Mouse (Mus musculus): ENCODE results near the gene Kcnc2.

Gene Kcnc2

GRCm38 (mm10) chr10:112380590-112380989, 109.7 kb downstream of the Kcnc2 start:
- no peak for ATAC-seq (ENCODE audit: insufficient number of reproducible peaks, low FRiP score, low TSS enrichment)

DNA sequence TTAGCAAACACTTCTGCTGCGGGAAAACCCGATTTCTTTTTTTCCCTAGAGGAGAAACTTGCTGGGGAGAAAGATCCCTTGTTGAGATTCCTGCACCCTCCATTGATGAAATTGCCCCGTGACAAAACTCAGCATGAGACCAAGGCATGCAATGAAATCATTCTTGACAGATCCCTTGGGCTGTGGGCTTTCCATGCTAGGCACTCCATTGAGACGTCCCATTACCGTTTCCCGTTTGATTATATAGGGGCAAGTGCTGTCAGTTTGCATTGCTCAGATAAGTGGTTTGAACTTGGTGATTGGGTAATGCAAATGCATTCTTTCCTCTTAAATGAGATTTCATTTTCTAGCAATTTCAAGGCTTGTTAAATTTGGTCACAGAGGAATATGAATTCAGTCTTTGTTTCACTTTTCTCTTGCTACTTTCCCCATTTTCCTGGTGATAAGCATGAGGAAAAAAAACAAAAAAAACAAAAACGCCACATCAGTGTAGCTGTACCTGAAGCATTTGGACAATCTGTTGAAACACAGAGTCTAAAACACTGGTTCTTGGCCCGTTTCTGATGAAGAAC, 123.6 kb downstream of the Kcnc2 start:
- no peak for ATAC-seq (ENCODE audit: insufficient number of reproducible peaks, low FRiP score, low TSS enrichment)

DNA sequence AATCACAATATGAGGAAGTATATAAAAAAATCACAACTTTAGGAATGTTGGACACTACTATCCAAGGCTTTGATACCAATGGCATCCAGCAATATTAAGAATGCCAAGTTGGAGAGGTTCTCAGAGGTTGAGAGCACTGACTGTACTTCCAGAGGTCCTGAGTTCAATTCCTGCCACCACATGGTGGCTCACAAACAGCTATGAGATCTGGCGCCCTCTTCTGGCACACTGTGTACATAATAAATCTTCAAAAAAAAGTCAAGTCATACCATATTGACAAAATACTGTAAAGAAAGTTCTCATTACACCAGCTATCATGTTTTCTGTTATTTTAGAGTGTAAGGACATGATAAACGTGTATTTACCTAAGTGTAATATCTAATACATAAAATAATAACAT, 126.3 kb downstream of the Kcnc2 start:
- ATAC-seq (ENCODE audit: insufficient number of reproducible peaks, low FRiP score, low TSS enrichment): no peak

GRCm38 (mm10) chr10:112400591-112401404, 129.9 kb downstream of the Kcnc2 start:
- no peak for ATAC-seq (ENCODE audit: insufficient number of reproducible peaks, low FRiP score, low TSS enrichment)

- no peak for ATAC-seq (ENCODE audit: insufficient number of reproducible peaks, low FRiP score, low TSS enrichment)
Measured at GRCm38 (mm10) chr10:112409525-112409924, 138.6 kb downstream of the Kcnc2 start.

GRCm38 (mm10) chr10:112423327-112423726, 152.4 kb downstream of the Kcnc2 start:
- ATAC-seq (ENCODE audit: insufficient number of reproducible peaks, low FRiP score, low TSS enrichment): no peak

GRCm38 (mm10) chr10:112436950-112437349, 166.0 kb downstream of the Kcnc2 start:
- no peak for ATAC-seq (ENCODE audit: insufficient number of reproducible peaks, low FRiP score, low TSS enrichment)

GRCm38 (mm10) chr10:112444640-112445039, 173.7 kb downstream of the Kcnc2 start:
- ATAC-seq (ENCODE audit: insufficient number of reproducible peaks, low FRiP score, low TSS enrichment): no peak

DNA sequence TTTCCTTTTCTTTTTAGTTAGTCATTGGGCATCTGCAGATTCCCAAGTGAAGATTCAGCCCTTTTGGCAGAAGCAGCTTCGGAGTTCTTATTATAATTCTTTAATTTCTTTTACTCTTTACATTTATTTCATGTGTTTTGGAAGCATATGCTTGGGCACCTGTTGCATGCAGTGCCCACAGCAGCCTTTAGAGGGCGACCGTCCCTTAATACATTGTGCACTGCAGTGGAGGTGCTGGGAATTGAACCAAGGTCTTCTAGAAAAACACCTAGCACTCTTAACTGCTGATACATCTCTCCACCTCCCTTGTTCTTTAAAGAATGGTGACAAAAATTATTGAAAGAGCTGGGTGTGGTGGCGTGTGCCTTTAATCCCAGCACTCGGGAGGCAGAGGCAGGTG, 180.0 kb downstream of the Kcnc2 start:
- no peak for ATAC-seq (ENCODE audit: insufficient number of reproducible peaks, low FRiP score, low TSS enrichment)

DNA sequence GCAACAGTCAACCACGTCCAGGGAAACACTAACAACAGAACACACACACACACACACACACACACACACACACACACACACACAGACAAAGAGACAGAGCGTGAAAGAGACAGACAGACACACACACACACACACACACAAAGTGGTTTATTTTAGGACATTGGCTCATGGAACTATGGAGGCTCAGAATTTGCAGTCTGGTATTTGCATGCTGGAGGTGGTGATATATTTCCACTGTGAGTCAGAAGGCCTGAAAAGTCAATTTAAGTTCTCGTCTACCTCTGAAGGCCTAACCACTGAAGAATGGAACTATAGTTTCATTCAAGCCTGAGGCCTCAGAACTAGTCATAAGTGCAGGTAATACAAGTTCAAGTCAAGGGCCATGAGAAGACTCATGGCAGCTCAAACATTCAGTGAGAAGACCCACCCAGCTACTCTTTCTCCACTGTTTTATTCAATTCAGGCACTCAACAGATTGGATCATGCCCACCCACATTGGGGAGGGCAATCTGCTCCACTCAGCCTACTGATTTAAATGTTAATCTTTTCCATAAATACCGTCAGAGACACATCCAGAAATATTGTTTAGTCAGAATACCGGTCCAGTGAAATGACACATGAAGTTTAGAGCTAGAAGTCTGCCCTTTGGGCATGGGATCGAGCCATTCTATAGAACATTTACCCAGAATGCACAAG, 197.9 kb downstream of the Kcnc2 start:
- no peak for ATAC-seq (ENCODE audit: insufficient number of reproducible peaks, low FRiP score, low TSS enrichment)

- ATAC-seq (ENCODE audit: insufficient number of reproducible peaks, low FRiP score, low TSS enrichment): no peak
Measured at GRCm38 (mm10) chr10:112474122-112474810, 203.3 kb downstream of the Kcnc2 start.

GRCm38 (mm10) chr10:112481461-112481860, 210.5 kb downstream of the Kcnc2 start:
- no peak for ATAC-seq (ENCODE audit: insufficient number of reproducible peaks, low FRiP score, low TSS enrichment)

DNA sequence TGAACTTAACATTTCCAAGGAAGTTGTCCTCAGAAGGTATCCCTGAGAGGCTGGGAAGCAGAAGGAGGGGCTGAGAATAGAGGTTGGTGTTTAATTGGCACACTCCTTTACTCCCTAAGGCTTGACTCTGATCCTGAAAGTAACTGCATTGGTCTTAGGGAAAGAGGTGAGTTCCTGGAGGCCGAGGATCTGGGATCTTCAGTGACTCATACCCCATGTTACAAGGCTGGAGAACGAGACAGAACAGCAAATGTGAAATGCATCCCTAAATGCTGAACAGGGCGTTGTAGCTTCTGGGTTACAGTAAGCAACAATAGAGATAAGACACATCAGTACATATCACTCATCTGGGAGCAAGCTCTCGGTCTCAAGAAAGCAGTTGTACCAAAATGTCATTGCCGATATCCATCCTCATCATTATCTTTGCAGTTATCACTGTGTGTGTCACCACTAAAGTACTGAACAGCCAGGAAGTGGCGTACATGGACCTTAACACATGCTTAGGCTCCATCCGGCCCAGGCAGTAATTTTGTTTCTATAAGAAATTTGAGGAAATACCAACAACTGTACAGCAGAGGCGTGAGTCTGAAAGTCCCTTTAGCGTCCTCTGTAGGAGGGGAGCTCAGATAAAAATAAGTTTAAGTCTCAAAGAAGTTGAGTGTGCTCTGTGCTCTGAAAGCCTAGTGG, 211.1 kb downstream of the Kcnc2 start:
- ATAC-seq (ENCODE audit: insufficient number of reproducible peaks, low FRiP score, low TSS enrichment): no peak

- ATAC-seq (ENCODE audit: insufficient number of reproducible peaks, low FRiP score, low TSS enrichment): no peak
Measured at GRCm38 (mm10) chr10:112484387-112485105, 213.6 kb downstream of the Kcnc2 start.

- ATAC-seq (ENCODE audit: insufficient number of reproducible peaks, low FRiP score, low TSS enrichment): no peak
Measured at GRCm38 (mm10) chr10:112485819-112486218, 214.9 kb downstream of the Kcnc2 start.

GRCm38 (mm10) chr10:112488751-112489150, 217.8 kb downstream of the Kcnc2 start:
- ATAC-seq (ENCODE audit: insufficient number of reproducible peaks, low FRiP score, low TSS enrichment): no peak
